Mouse (Mus musculus): ENCODE results near the gene Mfsd4b5. TPM values are rescaled to one million over a fixed set of nuclear protein-coding genes. Genes with fewer than 3 reads are reported as not detected.
"Not testable (repeated sequence)": the region's sequence is repeated elsewhere in the genome, so short reads cannot be mapped to it uniquely, and the experiment has no call there.

Mfsd4b5 gene
- polyA plus RNA-seq, 1 experiment from 2014 or later, result 0.19 TPM

DNA sequence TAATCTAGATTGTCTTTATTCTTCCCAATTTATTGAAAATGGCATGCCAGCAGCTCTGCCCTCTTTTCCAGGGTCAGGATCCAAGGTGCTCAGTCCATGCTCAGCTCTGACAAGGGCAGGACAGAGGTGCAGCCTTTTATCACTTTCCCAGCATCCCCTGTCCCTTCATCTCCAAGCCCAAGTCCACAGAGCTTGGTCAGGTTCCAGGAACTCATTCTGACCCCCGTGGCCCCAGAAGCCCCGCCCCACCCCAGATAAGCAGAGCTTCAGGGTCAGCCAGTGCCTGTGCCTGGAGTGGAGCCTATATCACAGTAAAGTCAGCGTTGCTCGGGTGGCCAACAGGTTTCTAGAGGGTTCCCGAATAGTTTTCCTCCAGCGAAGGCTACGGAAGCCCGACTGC is 61.9 kb downstream of the Mfsd4b5 start:
- not testable (repeated sequence) for H3K9ac ChIP-seq; H3K27ac ChIP-seq (ENCODE audit: poor library complexity, severe bottlenecking); H3K4me2 ChIP-seq; H3K36me3 ChIP-seq; H3K4me3 ChIP-seq; H3K9me3 ChIP-seq (replicated peaks); H3K4me1 ChIP-seq (replicated peaks)
- peak; percentile 45; the same call in 1 of the 2 replicates for ATAC-seq (ENCODE audit: insufficient number of reproducible peaks, low FRiP score)
- H3K27me3 ChIP-seq (replicated peaks), result peaks cover 11% of the 10 kb centered on the region
- WGBS, result 38% methylated on average over 8 of the region's 8 CpGs

DNA sequence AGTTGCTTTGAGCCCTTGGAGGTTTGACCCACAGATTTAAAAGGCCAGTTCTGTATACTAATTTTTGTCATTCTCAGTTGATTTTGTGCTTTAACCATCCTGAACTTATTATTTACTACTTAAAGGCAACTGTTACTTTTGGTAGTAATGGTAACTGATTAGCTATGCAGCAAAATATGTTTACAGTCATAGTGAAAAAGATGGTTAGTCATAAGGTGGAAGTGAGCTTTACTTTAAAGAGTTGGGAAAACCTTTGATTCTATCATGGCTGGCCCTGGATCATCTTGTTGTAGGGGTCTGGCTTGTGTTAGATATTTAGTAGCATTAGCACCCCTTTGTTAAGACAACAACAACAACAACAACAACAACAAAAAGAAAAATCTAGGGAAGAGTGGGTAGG is 73.8 kb downstream of the Mfsd4b5 start:
- H3K9ac ChIP-seq, result no peak overlapping the region
- no peak overlapping the region for H3K27ac ChIP-seq (ENCODE audit: poor library complexity, severe bottlenecking)
- no peaks in the 10 kb centered on the region for H3K36me3 ChIP-seq
- no peaks in the 10 kb centered on the region for H3K27me3 ChIP-seq (replicated peaks)
- H3K4me2 ChIP-seq, result no peak overlapping the region
- H3K9me3 ChIP-seq (replicated peaks), result no peaks in the 10 kb centered on the region
- no peaks in the 10 kb centered on the region for H3K4me1 ChIP-seq (replicated peaks)
- H3K4me3 ChIP-seq, result no peak overlapping the region
- ATAC-seq (ENCODE audit: insufficient number of reproducible peaks, low FRiP score), result no peak

- Histone ChIP-seq H3K9me3 (replicated peaks) (no peaks in the 10 kb centered on the region), H3K27me3 (replicated peaks) (no peaks in the 10 kb centered on the region), H3K4me1 (replicated peaks) (no peaks in the 10 kb centered on the region), H3K27ac (ENCODE audit: poor library complexity, severe bottlenecking) (no peak overlapping the region), H3K4me2 (peak overlapping the region; percentile 37), H3K4me3 (no peak overlapping the region), H3K9ac (no peak overlapping the region), H3K36me3 (no peaks in the 10 kb centered on the region)
- WGBS, result 46% methylated on average over 13 of the region's 13 CpGs
- ATAC-seq (ENCODE audit: insufficient number of reproducible peaks, low FRiP score), result no peak
These were observed 77.5 kb downstream of the Mfsd4b5 start for GRCm38 (mm10) chr10:39908768-39909441.

Other genes with a start within 250 kb of the Mfsd4b5 start
- gene Mfsd4b4, start 87.4 kb downstream of the Mfsd4b5 start, polyA plus RNA-seq (2016; fragmentation: Nextera tagmentation; extraction: Ambion mirVana), result 5.6 and 6.0 TPM in 2 replicates
- gene Mfsd4b2, start 59.7 kb downstream of the Mfsd4b5 start, polyA plus RNA-seq (2016; fragmentation: Nextera tagmentation; extraction: Ambion mirVana), result not detected in 2 replicates
- gene Mfsd4b3, start 26.5 kb downstream of the Mfsd4b5 start, polyA plus RNA-seq (2016; fragmentation: Nextera tagmentation; extraction: Ambion mirVana), result 0.55 and 0.74 TPM in 2 replicates
- gene Mfsd4b1, start 38.6 kb upstream of the Mfsd4b5 start, polyA plus RNA-seq (2016; fragmentation: Nextera tagmentation; extraction: Ambion mirVana), result 0.24 and 0.57 TPM in 2 replicates
- gene Slc16a10, start 155.6 kb upstream of the Mfsd4b5 start, polyA plus RNA-seq (2016; fragmentation: Nextera tagmentation; extraction: Ambion mirVana), result 22.1 and 22.5 TPM in 2 replicates